In the genomic region with DNA sequence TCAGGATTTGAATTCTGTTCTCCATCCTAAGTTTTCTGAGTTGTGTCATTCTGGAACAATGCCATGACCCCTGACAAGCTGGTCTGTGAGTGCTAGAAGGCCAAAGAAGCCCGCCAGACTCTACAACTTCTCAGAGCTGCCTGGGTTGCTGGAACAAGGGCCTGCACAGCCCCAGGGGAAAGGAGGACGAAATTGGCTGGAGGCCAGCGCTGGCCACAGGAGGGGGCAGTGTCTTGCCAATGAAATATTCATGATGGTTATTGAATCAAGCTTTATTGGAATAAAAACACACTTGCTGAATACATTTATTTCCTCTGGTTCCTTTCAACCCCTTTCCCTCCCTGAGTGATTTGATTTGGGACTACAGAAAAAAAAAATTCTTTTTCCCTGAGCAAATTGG, we compare ENCODE assay signal across 11 mouse cellular contexts.
DNase-seq lines count a peak whose midpoint lies in the region; ATAC-seq lines count a peak whose summit lies in the region.
"Had no signal": no experiment of that assay in that cellular context is flagged by ENCODE, and none has a peak within 500 bp of the region (broad histone marks: within the 10 kb centered on the region; RNA-seq: fewer than 3 reads in every experiment).

No protein-coding gene starts in this region.

- H3K36me3 ChIP-seq in forebrain, embryonic 11.5 days (ENCODE audit: control insufficient read depth, insufficient read depth, low read length), result no peaks in the 10 kb centered on the region
- no peaks in the 10 kb centered on the region for H3K36me3 ChIP-seq in forebrain, embryonic 10.5 days (replicated peaks)
- H3K36me3 ChIP-seq: embryonic facial prominence, embryonic 13.5 days; neural tube, embryonic 12.5 days had no signal

- H3K27ac ChIP-seq in forebrain, embryonic 11.5 days (ENCODE audit: low read depth, low read length), result no peak overlapping the region
- H3K27ac ChIP-seq in forebrain, embryonic 10.5 days, result no peak overlapping the region
- H3K27ac ChIP-seq: embryonic facial prominence, embryonic 13.5 days; neural tube, embryonic 12.5 days had no signal

- H3K4me2 ChIP-seq in forebrain, embryonic 11.5 days (ENCODE audit: low read depth, low read length, severe bottlenecking), result no peak overlapping the region
- H3K4me2 ChIP-seq: embryonic facial prominence, embryonic 13.5 days; neural tube, embryonic 12.5 days had no signal

- WGBS in forebrain, embryonic 11.5 days, result 29% methylated on average over 3 of the region's 3 CpGs
- WGBS in forebrain, embryonic 10.5 days, result 55% methylated on average over 3 of the region's 3 CpGs

- intact Hi-C loops in heart, postnatal 36 days (cut with DNase I), result no loop called here

- DNase-seq in forebrain, embryonic 11.5 days (ENCODE audit: low spot score), result peak; percentile 65
- DNase-seq in forebrain, embryonic 10.5 days (ENCODE audit: extremely low spot score, low spot score), result no peak
- DNase-seq in testis, postnatal 10 days (ENCODE audit: low spot score), result peak; percentile 57
- DNase-seq in testis, postnatal 14 days (ENCODE audit: low spot score), result no peak
- peak; percentile 25 to 40 for DNase-seq in layer of hippocampus, adult 8-10 months (ENCODE audit: low spot score in 2 of 2)
- DNase-seq in urinary bladder, adult 18-20 months (ENCODE audit: low spot score in 2 of 2), result no peak
- DNase-seq in heart, postnatal 36 days, result no peak
- DNase-seq: thymus, adult 18-20 months had no signal

- H3K9ac ChIP-seq in forebrain, embryonic 11.5 days (ENCODE audit: low read length), result no peak overlapping the region
- H3K9ac ChIP-seq: embryonic facial prominence, embryonic 13.5 days; neural tube, embryonic 12.5 days had no signal

- H3K27me3 ChIP-seq in forebrain, embryonic 11.5 days (ENCODE audit: control insufficient read depth, insufficient read depth, low read length), result peaks cover 34% of the 10 kb centered on the region
- H3K27me3 ChIP-seq in forebrain, embryonic 10.5 days (ENCODE audit: poor library complexity, severe bottlenecking), result peaks cover 79% of the 10 kb centered on the region
- H3K27me3 ChIP-seq: embryonic facial prominence, embryonic 13.5 days; neural tube, embryonic 12.5 days had no signal

- peaks cover 19% of the 10 kb centered on the region for H3K4me1 ChIP-seq in forebrain, embryonic 11.5 days (replicated peaks; ENCODE audit: control insufficient read depth, insufficient read depth, low read length)
- peaks cover 63% of the 10 kb centered on the region for H3K4me1 ChIP-seq in forebrain, embryonic 10.5 days

- no peak for ATAC-seq in forebrain, embryonic 11.5 days (replicated peaks; ENCODE audit: low FRiP score)
- ATAC-seq in granulocyte monocyte progenitor cell, adult 5-6 weeks (replicated peaks; ENCODE audit: poor library complexity, severe bottlenecking), result no peak

- no peak overlapping the region for H3K4me3 ChIP-seq in forebrain, embryonic 11.5 days (ENCODE audit: low read depth, low read length)
- no peak overlapping the region for H3K4me3 ChIP-seq in forebrain, embryonic 10.5 days
- H3K4me3 ChIP-seq: embryonic facial prominence, embryonic 13.5 days; neural tube, embryonic 12.5 days had no signal

- no peaks in the 10 kb centered on the region for H3K9me3 ChIP-seq in forebrain, embryonic 11.5 days (ENCODE audit: control insufficient read depth, low read length)
- H3K9me3 ChIP-seq in forebrain, embryonic 10.5 days, result no peaks in the 10 kb centered on the region
- H3K9me3 ChIP-seq: embryonic facial prominence, embryonic 13.5 days; neural tube, embryonic 12.5 days had no signal

Comparison
In these comparisons a context has a peak if more than half of its experiments do, and no peak if none do; other contexts are left out.
1. DNase-seq: peak in forebrain, embryonic 11.5 days (single experiment), testis, postnatal 10 days (single experiment) and layer of hippocampus, adult 8-10 months (2 of 2); none in forebrain, embryonic 10.5 days (single experiment), testis, postnatal 14 days (single experiment), urinary bladder, adult 18-20 months (0 of 2) and heart, postnatal 36 days (0 of 2).